Mouse (Mus musculus) cerebellum, postnatal 36 days (tissue): Measurements from ENCODE around the gene Fam155a.

Source experiments
- DNase-seq, 2 experiments: peaks; one replicate each; pipeline ENCODE4 v3.0.0; 2021 to 2022; ENCODE audit warnings: mixed read lengths in 2 of 2

Fam155a gene

DNA sequence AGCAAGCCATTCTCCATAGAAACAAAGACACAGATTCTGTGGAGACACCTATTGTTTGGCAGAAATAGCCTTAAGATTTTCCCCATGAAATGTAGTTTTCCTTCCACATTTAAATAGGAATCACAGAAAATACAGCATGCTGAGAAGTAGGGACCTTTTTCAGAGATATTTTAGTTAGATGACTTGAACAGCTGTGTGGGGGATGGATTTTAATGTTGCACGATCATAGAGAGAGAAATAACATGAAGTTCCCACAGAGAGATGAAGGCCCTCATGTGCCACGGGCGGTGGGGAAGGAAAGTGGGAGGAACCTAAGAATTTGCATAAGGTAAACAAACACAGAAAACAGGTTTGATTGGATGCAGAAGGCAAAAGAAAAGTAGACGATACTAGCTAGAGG is 518.0 kb downstream of the Fam155a start:
- DNase-seq, result no peak

DNA sequence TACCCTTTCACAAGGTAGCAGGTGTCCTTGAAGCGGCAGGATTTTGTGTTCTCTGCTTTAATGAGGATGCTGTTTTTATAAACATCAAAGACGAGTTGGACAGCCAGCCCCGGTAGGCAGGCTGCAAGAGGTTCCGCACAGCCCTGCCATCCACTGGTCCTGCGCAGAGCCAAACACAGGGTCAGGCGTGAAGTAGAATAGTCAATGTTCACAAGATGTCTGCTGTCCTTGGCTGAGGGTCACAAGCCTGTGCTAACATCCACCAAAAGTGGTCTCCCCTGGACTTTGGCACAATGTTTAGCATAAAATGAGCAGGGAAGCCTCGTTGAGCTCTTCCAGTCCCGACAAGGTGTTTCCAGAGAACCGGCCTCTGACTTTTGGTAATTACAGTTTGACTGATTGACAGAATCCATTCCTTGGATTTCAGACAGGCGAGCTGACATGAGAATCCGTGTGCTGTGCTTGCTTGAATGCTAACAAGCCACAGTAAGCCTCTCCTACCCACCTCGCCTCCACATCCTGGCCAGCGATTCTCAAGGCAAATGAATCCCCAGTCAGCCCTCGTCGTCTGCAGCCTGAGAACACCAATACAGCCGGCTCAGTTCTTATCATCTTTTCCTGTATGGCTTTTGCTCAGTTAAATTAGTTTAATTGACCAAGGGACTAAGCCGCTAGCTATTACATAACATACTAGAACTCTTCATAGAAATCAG is 522.7 kb downstream of the Fam155a start:
- no peak for DNase-seq

DNA sequence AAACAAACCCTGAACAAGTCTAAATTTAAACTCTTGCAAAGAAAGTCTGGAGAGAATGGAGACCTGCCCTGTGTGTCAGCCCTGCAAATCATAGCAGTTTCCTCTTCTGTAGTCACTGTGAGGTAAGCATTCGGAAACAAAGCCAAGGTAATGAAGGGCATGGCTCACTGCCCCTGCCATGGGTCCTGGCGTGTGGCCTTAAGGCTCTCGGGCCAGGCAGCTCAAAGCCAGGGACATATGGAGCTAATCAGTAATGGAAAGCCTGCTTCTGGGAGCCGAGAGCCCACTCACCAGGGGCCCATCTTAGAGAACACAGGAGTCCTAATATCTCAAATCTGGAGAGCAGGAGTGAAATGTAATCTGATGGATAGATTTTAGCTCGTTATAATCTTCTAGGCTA is 525.0 kb downstream of the Fam155a start:
- peak; percentile 80 to 82 for DNase-seq

DNA sequence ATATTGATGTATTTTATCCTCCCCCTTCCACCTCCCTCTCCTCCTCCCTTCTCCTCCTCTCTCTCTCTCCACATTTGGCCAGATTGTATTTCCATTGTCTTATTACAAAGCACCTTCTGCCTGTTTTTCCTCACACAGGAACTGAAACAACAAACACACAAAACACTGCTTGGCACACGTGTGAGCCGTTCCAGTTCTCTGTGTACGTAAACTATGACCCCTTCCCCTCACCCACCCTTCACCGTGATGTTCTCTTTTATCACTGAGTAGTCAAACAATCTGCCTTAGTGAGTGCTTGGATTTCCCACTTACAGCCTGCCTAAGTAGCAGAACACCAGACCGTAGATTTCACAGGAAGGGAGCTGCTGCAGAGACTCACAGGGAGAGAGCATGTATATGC is 530.0 kb downstream of the Fam155a start:
- no peak for DNase-seq

DNA sequence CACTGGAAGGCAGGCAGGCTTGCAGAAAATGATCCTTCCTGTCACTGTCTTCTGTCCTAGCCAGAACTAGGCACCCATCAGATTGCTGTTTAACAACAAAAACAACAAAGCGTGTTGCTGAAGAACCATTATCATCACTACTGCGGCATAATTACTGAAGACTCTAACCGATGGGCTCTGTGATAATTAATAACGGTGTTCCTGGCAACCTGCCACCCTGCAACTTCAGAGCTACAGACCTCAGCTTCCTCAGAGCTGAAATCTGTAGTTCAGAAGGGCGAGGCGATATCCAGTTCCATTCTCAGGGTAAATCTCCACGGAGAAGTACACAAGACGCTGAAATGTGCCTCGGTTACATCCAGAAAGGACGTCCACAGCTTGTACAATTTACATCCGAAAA is 531.2 kb downstream of the Fam155a start:
- no peak for DNase-seq

DNA sequence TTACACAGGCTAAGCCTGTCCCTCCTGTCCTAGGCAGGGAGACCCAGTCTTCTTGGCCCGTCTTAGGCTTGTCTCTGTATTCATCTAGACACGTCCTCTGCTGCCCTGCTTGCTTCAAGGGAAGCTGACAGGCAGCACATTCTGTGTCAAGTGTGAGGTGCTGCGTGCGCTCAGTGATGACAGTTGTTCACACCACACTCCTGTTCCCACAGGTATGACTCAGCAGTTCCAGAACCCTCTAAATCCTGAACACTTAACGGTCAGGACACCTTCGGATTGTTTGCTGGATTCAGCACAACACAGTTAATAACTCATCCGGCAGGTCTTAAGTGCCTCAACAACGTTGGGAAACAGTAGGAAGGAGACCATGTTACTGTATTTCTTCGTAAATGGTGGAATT is 532.0 kb downstream of the Fam155a start:
- no peak for DNase-seq

DNA sequence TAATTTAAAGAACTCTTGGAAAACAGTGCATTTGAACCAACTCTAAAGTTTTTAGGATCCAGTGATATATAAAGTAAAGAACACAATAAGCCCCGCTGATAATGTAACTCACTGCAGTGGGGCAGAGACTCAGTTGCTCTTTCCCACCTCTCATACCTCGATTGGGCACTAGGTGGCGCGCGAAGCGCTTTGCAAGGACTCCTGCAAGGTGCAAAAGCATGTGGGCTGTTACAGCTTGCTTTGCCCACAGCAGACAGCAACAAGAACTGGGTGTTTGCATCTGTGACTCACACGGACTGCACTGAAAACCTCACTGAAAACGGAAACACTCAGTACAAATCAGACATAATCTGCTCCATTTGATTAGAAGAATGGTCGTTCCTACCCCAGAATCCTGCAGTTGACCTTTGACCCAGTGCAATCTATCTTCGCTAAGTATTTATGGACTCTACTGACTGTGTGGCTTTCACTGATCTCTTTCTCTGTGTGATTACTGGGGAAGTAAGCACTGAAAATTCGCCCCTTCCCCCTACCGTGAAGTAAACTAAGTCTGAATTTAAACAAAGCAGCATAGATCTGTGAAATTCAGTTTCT is 537.5 kb downstream of the Fam155a start:
- DNase-seq, result peak; percentile 94 to 95

DNA sequence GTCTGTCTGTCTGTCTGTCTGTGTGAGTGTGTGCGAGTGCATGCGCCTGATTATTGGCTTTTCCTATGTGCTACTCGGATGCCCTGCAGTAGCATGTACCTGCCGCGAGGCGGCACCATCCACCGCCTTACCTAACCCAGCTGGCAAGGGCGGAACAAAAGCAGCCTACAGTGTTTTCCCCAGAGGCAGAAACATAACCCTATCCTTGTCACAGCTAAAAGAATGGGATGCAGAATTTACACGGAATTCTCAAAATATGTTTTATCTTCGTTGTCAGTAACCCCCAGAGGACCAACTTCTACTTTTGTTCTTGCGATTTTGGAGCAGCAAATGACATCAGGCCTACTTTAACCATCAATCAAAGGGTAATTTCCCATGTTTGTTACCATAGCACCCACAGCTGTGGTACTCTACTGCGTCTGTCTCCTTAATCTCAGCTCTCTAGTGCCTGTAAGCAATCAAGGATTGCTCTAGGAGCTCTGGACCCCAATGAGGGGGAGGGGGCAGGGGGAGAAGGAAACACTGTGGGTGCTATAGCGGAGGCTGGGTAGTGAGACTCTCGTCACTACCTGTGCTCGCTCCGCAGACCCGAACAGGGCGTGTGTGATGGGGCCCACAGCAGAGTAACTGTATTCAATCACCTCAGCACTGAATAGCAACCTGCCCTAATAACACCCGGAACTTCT is 543.0 kb downstream of the Fam155a start:
- peak; percentile 67 to 68 for DNase-seq

DNA sequence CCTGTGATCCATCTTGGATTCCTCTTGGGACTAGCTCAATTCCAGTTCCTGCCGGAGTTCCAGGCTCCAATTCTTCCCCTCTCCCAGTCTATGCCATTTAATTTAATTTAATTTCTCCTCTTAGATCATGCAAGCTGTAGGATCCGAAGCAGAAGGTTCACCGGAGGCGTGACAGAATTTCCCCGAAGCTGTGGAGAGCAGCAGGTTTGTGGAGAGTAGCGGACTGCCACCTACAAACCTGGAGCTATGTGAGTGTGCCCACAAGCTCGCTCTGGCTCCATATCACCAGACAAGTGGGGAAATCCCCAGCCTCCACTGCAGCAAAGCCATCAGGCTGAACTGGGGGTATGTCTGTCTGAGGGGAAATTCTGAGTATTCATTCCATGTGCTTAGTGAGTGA is 544.2 kb downstream of the Fam155a start:
- no peak for DNase-seq

DNA sequence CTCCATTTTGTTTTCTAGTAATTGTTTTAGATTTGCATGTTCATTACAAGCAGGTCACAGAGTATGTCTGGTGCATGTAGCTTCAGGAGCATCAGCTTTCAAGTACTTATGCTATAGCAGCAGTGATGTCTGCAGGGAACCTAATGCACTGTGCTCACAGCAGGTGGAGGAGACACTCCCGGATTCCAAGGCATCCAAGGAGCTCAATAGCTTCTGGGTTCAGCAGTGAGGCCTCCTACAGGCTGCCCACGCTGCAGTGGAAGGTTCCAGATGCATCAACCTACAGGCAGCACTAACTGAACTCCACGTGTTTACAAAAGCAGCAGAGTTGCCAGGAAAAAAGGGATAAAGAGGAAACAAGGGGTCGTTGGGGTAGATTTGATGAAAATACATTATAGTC is 559.2 kb downstream of the Fam155a start:
- no peak for DNase-seq

DNA sequence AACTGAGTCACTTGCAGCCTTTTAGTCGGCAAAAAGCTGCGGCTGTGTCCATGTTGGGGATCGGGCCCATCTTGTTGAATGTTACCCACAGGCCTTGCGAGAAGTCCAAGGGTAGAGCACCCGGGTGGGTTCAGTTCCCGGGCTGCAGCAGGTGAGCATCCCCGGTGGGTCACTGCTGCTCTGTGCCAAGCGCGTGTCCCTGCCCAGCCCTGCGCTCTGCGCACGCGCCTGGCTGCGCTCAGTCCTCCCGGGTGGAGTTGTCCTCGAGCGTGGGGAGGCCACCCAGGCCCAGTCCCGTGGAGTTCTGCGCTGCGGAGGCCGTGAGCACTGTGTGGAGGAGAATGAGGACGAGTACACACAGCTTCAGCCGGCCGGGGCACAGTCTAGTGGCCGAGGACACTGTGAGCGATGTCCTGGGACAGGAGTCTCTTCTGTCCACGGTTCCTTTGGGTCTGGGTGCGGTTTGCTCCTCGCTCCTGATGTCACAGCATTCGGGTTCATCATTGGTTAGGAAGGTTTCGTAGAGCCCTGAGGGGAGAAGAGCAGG is 563.4 kb downstream of the Fam155a start:
- no peak for DNase-seq

DNA sequence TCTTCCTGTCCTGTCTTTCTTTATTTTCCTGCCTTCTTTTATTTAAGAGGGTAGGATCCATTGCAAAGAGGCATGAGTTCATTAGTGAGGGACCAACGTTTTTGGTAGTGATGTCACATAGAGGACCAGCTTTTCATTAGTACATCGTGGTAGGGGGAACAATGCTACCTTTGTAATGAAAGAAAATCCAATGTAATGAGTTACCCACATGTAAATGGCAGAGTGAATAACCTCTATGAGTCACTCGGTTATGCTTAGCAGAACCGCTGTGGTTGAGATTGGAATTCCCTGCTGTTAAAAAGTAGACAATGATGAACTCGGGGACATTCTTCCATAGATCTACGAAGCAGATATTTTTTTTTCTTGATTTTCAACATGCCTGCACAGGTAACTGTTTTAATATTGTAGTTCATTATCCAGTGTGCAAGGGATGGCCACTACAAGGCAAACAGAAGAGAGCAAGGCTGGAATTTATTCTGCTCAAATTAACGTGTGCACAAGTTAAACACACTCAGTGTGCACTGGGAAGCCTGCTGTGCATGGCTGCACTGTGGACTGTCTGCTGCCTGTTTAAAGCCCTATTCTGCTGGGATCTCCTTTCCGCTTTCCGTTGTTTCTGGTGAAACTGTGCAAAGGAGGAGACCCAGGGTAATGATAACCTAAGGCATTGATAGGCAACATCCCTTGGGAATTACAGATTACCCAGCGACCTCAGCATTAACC is 566.5 kb downstream of the Fam155a start:
- no peak for DNase-seq

DNA sequence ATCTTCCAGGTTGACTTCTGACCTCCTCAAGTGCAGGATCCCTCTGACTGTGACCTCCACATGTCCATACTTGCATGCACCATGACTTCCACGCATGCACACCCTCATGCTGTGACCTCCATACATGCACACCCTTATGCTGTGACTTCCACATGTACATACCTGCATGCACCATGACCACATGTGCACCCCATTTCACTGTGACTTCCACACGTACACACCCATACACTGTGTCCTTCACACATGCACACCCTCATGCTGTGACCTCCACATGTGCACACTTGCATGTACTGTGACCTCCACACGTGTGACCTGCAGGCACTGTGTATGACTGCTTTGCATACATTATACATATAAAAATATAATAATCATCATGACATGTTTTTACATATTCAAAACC is 570.9 kb downstream of the Fam155a start:
- no peak for DNase-seq

DNA sequence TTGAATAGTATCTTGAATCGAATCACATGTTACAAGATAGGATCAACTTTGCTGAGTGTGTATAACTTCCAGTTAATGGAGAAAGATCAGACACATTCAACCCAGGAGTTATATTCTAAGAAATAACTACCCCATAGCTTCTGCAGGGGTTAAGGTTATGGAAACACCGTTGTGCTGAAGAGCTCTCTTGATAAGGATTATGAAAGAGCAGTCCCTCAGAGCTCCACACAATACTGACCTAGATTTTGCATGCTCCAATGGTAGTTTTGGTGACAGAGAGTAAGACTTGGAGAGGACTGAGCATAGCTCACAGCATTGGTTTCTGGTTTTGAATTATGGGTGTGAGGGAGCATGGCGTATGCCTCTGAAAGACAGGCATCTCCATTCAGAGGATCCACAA is 579.3 kb downstream of the Fam155a start:
- no peak for DNase-seq

DNA sequence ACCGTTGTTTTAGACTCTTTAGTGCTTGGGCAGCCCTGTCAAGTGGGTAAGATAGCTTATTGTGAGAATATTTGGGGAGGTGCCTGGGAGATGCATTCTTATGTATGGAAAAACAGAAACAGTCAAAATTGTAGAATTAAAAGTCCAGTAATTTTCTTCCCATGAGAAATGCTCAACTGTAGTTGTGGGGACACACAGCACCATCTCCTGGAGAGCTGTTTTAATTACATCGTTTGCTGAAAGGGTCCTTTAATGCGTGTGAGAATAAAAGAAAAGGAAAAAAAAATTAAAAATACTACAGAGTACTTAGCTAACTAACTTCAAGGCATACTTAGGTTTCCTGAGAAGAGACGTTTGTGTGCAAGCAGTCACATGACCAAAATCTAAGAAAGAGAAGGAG is 582.3 kb downstream of the Fam155a start:
- DNase-seq, result no peak

DNA sequence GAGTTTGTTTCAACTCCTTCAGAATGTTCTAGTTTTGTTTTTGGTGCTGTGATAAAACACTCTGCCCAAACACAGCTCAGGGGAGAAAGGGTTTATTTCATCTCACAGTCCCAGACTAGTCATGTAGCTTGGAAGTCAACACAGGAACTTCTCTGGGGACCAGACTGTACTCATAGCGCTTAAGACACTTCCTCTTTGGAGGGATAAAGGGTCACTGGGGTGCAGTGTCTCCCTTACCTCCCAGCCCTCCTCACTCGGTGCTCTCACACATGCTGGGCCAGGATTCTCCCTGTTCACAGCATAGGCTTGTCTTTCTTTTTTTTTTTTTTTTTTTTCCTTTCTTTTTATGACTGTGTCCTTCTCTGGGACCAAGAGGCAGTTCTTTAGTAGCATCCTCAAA is 585.8 kb downstream of the Fam155a start:
- DNase-seq, result no peak

DNA sequence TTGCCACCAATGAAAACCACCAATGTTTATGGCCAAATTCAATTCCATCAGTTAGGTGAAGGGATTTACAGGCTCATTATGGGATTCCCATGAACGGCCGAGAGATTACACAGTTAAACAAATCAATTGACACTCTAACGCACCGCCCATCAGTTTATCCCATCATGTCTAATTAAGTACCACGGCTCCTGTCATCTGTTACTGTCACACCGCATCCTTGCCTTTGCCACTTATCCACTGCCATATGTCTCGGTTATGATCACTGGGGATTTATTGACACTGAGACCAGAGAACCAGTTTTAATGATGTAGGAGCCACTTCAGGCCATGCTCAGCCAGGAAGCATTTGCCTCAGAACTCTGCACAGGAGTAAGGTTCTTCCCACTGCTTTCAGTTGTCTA is 588.5 kb downstream of the Fam155a start:
- DNase-seq, result no peak

DNA sequence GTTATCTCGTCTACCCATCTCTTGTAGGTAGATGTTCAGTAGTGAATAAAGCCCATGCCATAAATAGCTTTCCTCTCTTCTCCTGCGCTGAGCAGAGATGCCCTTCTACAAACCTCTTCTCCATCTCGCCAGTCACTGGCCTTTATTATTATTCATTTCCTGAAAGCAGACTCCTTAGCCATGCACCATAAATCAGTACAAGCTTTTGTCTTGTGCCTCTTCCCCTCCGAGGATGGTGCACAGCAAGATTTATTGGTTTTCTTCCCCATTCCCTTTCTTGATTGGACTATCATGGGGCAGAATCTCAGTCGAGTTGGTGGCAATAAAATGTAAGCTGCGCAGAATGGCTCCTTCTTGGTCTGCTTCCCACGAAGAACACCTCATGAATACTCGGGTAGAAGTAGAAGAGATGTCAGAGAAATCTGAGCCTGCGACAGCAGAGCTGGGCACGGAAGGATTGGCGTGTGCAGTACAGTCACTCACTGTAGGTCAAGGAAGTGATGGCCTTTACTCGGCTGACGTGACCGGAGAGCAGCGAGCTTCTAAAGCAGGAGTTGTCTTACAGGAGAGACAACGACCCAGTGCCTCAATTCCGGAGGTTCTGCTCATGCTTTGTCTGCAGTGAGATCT is 590.2 kb downstream of the Fam155a start:
- DNase-seq, result no peak

DNA sequence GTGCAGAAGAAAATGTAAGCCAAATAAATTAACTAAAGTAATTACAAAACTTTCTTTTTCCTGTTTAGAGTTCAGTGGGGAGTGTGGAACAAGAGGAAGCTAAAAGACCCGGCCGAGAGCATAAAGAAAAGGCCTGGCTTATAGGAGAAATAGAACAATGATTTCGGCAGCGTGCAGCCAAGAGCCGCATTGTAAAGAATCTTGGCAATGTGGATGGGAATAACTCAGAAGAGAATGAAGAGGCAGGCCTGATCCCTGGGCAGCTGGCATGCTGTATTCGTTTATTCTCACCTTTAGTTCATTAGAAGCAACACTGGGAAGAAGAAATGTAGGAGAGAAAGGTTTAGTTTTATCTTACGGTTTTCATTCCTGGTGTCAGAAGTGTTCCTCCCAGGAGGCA is 594.0 kb downstream of the Fam155a start:
- DNase-seq, result no peak

DNA sequence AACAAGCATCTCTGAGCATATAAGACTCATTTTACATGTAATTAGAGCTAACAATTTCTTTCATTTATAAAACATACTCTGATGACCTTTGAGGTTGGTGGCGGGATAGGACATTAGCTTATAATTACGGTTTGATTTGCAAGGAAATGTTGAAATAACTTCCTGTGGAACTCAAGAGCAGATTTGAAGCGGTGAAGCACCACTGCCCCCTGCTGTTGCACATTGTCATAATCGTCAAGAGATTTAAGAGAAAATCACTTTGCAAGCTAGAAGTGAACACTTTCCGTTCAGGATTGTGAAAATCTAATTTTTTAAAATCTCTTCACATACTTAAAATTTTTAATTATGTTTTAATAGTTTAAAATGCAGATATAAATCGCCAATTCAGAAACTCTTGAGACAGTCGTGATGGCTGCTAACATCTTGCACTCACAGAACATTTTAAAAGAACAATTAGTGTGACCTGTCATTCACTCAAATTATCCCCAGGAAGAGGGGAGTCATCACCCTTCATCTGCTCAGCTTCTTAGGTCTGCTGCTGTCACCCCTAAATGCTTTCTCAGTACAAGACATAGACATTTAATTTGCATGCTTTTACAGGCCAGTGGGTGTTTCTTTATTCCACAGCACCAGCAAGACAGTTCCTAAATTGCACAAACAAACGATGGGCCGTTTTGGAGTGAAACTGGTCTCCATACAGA is 595.9 kb downstream of the Fam155a start:
- DNase-seq, result peak; percentile 41 to 45

DNA sequence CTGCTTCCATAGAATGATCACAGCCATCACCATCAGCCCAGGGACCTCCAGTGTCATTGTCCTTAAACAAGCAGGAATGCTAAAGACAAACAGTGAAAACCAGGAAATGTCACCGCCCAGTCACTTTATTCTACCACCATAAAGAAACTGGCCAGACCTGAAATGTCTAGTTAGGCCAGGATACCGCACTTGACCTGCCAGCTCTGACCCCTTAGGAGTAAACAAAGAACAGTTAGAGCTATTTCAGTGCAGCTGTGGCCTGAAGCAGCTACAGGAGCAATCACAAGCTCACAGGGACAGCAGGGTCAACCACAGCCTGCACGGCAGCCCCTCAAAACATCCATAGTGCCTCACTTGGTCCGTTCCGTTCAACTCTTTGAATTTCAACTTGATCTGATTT is 599.1 kb downstream of the Fam155a start:
- DNase-seq, result no peak

DNA sequence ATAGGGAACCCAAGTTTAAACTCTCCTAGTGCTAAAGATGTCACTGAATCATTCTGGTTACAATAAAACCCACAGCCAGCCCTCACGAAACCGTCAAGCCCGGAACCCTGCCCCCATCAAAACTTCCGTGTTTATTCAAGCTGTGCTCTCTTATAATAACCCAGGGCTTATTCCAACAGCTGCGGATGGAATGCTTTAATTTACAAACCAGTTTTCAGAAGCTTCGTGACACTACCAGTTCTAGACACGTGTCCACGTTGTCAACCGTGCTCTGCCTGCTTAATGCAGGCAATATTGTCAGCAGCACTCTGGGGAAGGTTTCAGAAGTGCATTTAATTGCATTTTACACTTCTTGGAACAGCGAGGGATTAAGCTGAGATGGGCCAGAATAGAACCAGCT is 603.0 kb downstream of the Fam155a start:
- DNase-seq, result no peak
